Mouse (Mus musculus) hindbrain, embryonic 13.5 days (tissue): Measurements from ENCODE around the gene Srsf9. TPM values are rescaled to one million over a fixed set of nuclear protein-coding genes. Genes with fewer than 3 reads are reported as not detected.

ENCODE experiments used
- ATAC-seq: fragments of 200-750 bp; cut with Nextera tagmentation; 2 replicates; pipeline ENCODE4 v1.8.0; 2017; ENCODE audit warnings: moderate TSS enrichment; ENCODE audit not compliant: low FRiP score
- H3K27ac ChIP-seq: fragments of 300-500 bp; sonication (generic); 2 replicates; pipeline ENCODE4 v1.5.1; 2015; ENCODE audit warnings: inconsistent platforms, mild to moderate bottlenecking, moderate library complexity
- H3K27me3 ChIP-seq: fragments of 300-500 bp; sonication (generic); 2 replicates; pipeline ENCODE4 v1.6.1; 2015; ENCODE audit warnings: mild to moderate bottlenecking, inconsistent platforms
- H3K36me3 ChIP-seq: fragments of 300-500 bp; sonication (generic); 2 replicates; pipeline ENCODE4 v1.6.1; 2015; ENCODE audit warnings: mild to moderate bottlenecking, inconsistent platforms
- H3K4me1 ChIP-seq: fragments of 300-500 bp; sonication (generic); replicated peaks from 2 replicates; pipeline ENCODE4 v1.6.1; 2015; ENCODE audit warnings: inconsistent platforms
- H3K4me2 ChIP-seq: fragments of 300-500 bp; sonication (generic); 2 replicates; pipeline ENCODE4 v1.6.1; 2015; ENCODE audit warnings: inconsistent platforms, mild to moderate bottlenecking, moderate library complexity
- H3K4me3 ChIP-seq: fragments of 300-500 bp; sonication (generic); 2 replicates; pipeline ENCODE4 v1.5.1; 2015; ENCODE audit warnings: mild to moderate bottlenecking, inconsistent platforms
- H3K9ac ChIP-seq: fragments of 300-500 bp; sonication (generic); 2 replicates; pipeline ENCODE4 v1.6.1; 2015; ENCODE audit warnings: mild to moderate bottlenecking, inconsistent platforms
- H3K9me3 ChIP-seq: fragments of 300-500 bp; sonication (generic); 2 replicates; pipeline ENCODE4 v1.6.1; 2016; ENCODE audit warnings: inconsistent platforms
- WGBS: fragments of 180-500 bp; shearing (Covaris S2); methylation state at CpG from one replicate; pipeline ENCODE4 v1.1.7; 2015; 5-methylcytosine and 5-hydroxymethylcytosine counted together
- polyA plus RNA-seq: library from polyadenylated mRNA; unstranded; fragments of >200 nt; fragmentation: Nextera tagmentation; extraction: Ambion mirVana; gene quantifications from 2 replicates; pipeline ENCODE4 v1.2.1, GENCODE M21; 2015

Srsf9 gene
- polyA plus RNA-seq, 1 experiment from 2014 or later, result 181 TPM

DNA sequence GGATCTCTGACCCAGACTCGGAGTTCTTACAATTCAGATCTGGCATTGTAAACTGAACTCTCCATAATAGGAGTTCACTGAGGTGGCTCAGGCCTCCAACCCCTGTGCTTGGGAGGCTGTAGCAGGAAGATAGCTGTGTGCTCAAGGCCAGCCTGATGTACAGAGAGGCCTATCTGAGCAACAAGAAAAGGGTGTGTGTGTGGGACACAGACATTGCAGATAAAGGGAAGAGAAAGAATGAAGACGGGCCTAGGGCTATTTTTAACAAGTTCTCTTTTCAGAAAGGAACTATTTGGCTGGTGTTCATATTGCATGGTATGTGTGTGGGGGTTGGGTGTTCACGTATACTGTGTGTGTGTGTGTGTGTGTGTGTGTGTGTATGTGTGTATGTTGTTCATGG is 6.6 kb downstream of the Srsf9 start:
- Histone ChIP-seq H3K4me2 (no peak overlapping the region), H3K27ac (no peak overlapping the region), H3K27me3 (no peaks in the 10 kb centered on the region), H3K9ac (no peak overlapping the region), H3K36me3 (peaks cover 72% of the 10 kb centered on the region), H3K9me3 (no peaks in the 10 kb centered on the region), H3K4me1 (peaks cover 26% of the 10 kb centered on the region), H3K4me3 (no peak overlapping the region)
- no peak for ATAC-seq
- 89% methylated on average over 3 of the region's 3 CpGs for WGBS

DNA sequence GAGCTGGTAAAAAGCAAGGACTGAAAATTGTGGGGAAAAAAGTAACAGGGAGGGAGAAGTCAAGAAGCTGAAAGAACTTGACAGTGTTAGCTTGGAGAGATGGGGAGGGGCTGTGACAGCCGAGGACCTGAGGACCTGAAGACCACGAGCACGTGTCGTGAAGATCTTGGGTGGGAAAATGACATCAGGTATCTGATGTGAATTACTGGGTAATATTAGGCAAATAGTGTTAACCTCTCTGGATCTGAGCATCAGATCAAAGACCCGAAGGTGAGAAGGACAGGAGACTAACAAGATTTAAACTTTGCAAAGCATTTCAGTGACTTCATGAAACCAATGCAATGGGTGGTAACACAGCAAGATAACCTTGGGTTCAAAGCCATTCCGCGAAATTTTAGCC is 13.0 kb downstream of the Srsf9 start:
- Histone ChIP-seq H3K9me3 (no peaks in the 10 kb centered on the region), H3K4me1 (peaks cover 26% of the 10 kb centered on the region), H3K27me3 (no peaks in the 10 kb centered on the region), H3K9ac (peak overlapping the region; percentile 92), H3K36me3 (peaks cover 51% of the 10 kb centered on the region), H3K4me3 (peak overlapping the region; percentile 88), H3K4me2 (peak overlapping the region; percentile 77), H3K27ac (no peak overlapping the region)
- WGBS, result 36% methylated on average over 7 of the region's 7 CpGs
- no peak for ATAC-seq

DNA sequence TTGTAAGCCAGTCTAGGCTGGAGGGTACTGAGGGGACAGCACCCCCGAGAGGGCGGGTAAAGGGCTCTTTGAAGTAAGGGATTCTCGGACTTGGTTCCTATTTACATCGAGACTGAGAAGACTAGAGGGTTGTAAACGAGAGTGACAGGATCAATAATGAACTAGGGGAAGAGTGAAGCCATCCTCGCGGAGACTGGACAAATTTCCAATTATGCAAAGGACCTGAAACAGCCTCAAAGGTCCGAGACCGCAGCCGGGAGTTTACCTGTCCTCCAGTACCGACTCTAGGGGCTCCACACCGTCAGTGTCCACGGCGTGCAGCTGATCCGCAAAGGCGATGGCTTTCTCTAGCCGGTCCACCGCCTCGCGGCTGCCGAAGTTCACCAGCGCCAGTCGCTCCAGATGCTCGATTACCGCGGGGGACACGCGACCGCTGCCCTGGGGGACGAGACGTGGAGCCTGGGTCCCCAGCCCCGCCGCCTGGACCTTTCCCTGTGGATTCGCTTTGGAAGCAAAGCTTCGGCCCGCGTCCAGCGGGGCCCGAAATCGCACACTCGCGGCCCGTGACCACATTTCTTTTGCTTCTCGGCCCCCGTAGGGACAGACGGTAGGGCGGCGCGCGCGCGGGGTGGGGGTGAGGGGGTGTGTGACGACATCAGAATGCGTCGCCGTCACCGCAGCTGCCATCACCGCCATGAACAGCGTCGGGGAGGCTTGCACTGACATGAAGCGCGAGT is 13.8 kb downstream of the Srsf9 start, which contains the start of the genes Gatc and Triap1:
Gene Gatc (minus strand): TSS at position 602 of the 737 bp plus-strand sequence.
Gene Triap1 (plus strand): TSS at position 649 of the 737 bp plus-strand sequence.
- peaks cover 26% of the 10 kb centered on the region for H3K4me1 ChIP-seq
- H3K9me3 ChIP-seq, result no peaks in the 10 kb centered on the region
- peak within 1 kb of the TSS; percentile 88 for H3K4me3 ChIP-seq
- peak within 1 kb of the TSS; percentile 92 for H3K9ac ChIP-seq
- under 1% methylated on average over 62 of the region's 62 CpGs for WGBS
- peak within 1 kb of the TSS; percentile 77 for H3K4me2 ChIP-seq
- H3K27me3 ChIP-seq, result no peaks in the 10 kb centered on the region
- peak; percentile 88 for ATAC-seq
- H3K36me3 ChIP-seq, result peaks cover 51% of the 10 kb centered on the region
- peak within 1 kb of the TSS; percentile 93 for H3K27ac ChIP-seq

DNA sequence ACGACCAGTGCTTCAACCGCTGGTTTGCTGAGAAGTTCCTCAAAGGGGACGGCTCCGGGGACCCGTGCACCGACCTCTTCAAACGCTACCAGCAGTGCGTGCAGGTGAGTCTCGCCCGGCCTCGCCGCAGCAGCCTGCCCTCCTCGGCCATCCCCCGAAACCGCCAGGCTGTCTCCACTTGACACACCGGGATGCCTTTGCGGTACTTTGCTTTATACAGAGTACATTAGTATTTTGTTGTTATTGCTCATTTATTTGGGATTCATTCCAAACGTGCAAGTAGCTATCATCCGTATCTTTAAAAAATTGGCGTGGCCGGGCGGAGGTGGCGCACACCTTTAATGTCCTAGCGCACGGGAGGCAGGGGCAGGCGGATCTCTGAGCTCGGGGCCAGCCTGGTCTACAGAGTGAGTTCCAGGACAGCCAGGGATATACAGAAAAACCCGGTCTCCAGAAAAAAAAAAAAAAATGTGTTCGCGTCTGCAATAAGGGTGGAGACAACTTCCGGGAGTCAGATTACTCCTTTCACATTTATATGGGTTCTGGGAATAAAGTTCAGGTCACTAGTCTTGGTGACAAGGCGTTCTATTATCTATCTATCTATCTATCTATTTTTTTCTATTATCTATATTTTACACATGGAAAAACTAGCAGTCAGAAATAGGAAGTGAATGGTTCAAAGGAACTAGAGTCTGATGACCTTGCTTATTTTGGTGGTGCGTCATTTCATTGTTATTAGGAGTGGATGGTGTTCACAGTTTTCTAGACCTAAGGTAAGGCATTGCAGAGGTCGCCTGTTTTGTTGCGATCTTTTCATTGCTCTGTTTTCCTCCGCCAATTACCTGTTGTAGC is 14.6 kb downstream of the Srsf9 start:
- Histone ChIP-seq H3K9ac (peak overlapping the region; percentile 92), H3K4me1 (peaks cover 29% of the 10 kb centered on the region), H3K4me3 (peak overlapping the region; percentile 88), H3K36me3 (peaks cover 51% of the 10 kb centered on the region), H3K27me3 (no peaks in the 10 kb centered on the region), H3K4me2 (peak overlapping the region; percentile 77), H3K9me3 (no peaks in the 10 kb centered on the region), H3K27ac (peak overlapping the region; percentile 93)
- ATAC-seq, result 0 out of 2 replicates have a peak, but pooled peaks have one; percentile 12
- 13% methylated on average over 36 of the region's 36 CpGs for WGBS

DNA sequence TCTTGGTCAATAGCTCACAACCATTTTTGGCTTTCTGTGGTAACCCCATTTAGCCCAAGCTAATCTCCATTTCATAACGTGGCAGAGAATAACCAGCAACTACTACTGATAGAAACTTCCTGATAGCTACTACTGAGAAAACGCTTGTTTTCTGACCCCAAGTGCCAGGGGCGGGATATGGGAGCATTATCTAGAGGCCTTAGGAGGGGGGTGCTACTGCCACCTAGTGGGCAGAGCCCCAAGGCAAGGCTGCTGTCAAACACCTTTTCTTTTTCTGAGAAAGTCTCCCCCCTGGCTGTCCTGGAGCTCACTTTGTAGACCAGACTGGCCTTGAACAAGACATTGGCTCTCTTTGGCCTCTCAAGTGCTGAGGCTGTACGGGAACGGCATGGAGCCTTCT is 20.6 kb downstream of the Srsf9 start:
- WGBS, result 3% methylated on average over 5 of the region's 5 CpGs
- Histone ChIP-seq H3K4me3 (peak overlapping the region; percentile 87), H3K4me1 (peaks cover 29% of the 10 kb centered on the region), H3K9ac (peak overlapping the region; percentile 93), H3K4me2 (peak overlapping the region; percentile 99), H3K9me3 (no peaks in the 10 kb centered on the region), H3K27me3 (no peaks in the 10 kb centered on the region), H3K27ac (0 out of 2 replicates have a peak overlapping the region, but pooled peaks have one; percentile 18), H3K36me3 (peaks cover 43% of the 10 kb centered on the region)
- ATAC-seq, result no peak

DNA sequence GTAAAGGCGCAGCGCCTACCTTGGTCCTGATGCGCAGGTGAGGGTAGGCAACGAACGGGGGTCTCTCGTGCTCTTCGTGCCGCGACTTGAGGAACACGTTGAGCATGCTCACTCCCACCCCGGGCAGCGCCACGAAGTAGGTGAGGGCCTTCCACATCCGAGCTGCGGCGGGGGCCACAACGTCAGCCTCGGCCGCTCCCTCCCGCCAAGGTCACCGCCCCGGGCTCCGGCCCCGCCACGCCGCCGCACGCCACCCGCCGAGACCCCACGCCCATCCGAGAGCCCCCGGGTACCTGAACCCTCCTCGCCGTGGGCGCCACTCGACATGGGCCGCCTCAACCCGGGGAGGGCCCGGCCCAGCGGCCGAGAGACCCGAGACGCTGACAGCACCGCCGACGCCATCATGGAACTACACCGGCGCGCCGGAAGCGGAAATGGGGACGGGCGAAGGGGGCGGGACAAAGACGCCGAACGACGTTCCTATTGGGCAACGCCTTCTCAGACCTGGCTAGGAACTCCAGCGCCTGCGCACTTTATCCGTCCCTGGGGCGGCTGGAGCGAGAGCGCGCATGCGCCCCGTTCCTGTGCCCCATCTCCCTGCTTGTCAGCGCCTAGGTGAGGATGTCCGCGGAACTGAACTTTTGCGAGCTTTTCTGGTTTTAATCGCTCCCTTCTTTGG is 21.7 kb downstream of the Srsf9 start, which contains the start of gene Cox6a1:
Gene Cox6a1 (minus strand): TSS at position 436 of the 679 bp plus-strand sequence.
- under 1% methylated on average over 69 of the region's 74 CpGs for WGBS
- ATAC-seq, result peak; percentile 92
- no peaks in the 10 kb centered on the region for H3K9me3 ChIP-seq
- H3K4me3 ChIP-seq, result peak within 1 kb of the TSS; percentile 87
- H3K36me3 ChIP-seq, result peaks cover 32% of the 10 kb centered on the region
- peak within 1 kb of the TSS; percentile 87 for H3K27ac ChIP-seq
- peaks cover 26% of the 10 kb centered on the region for H3K4me1 ChIP-seq
- peak within 1 kb of the TSS; percentile 93 for H3K9ac ChIP-seq
- no peaks in the 10 kb centered on the region for H3K27me3 ChIP-seq
- peak within 1 kb of the TSS; percentile 99 for H3K4me2 ChIP-seq

DNA sequence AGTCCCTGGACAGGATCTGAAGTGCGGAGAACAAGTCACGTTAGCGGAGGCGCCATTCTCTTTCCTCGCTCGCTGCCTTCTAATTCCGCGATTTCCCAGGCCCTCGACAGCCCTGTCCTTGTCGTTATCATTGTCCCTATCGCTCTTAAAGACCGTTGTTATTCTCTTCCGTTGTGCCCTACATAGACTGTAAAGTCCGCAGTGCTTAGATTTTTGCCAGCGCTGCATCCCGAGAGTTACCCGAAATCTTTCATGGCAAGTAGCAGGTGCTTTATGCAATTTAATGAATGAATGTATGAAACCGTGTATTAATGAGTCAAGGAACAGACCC is 22.2 kb downstream of the Srsf9 start:
- Histone ChIP-seq H3K27ac (peak overlapping the region; percentile 87), H3K4me1 (peaks cover 26% of the 10 kb centered on the region), H3K9me3 (no peaks in the 10 kb centered on the region), H3K4me3 (peak overlapping the region; percentile 87), H3K27me3 (no peaks in the 10 kb centered on the region), H3K36me3 (peaks cover 27% of the 10 kb centered on the region), H3K9ac (peak overlapping the region; percentile 79), H3K4me2 (peak overlapping the region; percentile 76)
- peak; percentile 60 for ATAC-seq
- WGBS, result 1% methylated on average over 18 of the region's 18 CpGs

DNA sequence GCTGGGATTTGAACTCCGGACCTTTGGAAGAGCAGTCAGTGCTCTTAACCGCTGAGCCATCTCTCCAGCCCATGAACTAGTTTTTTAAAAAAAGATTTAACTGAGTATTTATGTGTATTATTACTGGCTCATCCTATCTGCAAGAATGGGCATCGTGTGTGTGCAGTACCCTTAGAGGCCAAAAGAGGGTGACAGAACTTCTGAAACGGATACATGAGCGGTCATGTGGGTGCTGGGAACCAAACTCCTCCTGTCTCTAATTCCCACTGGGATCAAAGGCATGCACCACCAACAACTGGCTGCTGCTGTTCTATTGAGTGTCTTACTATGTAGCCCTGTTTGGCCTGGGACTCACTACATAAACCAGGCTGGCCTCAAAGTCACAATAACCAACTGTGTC is 24.4 kb downstream of the Srsf9 start:
- no peaks in the 10 kb centered on the region for H3K9me3 ChIP-seq
- no peak overlapping the region for H3K27ac ChIP-seq
- 0 out of 2 replicates have a peak, but pooled peaks cover 5% of the 10 kb centered on the region for H3K36me3 ChIP-seq
- H3K4me1 ChIP-seq, result peaks cover 24% of the 10 kb centered on the region
- no peak overlapping the region for H3K4me3 ChIP-seq
- no peak overlapping the region for H3K9ac ChIP-seq
- no peak for ATAC-seq
- WGBS, result 85% methylated on average over 5 of the region's 5 CpGs
- H3K4me2 ChIP-seq, result no peak overlapping the region
- no peaks in the 10 kb centered on the region for H3K27me3 ChIP-seq

DNA sequence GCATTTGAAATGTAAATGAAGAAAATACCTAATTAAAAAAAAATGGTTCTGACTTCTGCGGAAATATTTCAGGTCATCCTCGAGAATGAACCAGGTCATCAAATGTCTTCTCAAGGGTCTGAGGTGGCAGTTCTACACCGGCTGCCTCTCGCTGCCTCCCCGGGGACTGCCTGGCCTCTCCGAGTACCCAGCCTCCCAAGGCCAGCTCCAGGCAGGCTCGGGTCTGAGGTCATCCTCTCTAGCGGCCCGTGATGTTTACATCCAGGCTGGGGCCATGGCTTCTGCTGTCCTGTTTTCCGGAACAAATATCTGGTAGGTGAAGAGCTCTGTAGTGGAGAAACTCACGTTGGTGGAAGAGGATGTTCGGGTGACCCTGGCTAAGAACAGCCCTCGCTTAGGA is 28.1 kb downstream of the Srsf9 start:
- no peak for ATAC-seq
- H3K4me3 ChIP-seq, result no peak overlapping the region
- 0 out of 2 replicates have a peak, but pooled peaks cover 3% of the 10 kb centered on the region for H3K4me1 ChIP-seq
- no peaks in the 10 kb centered on the region for H3K36me3 ChIP-seq
- H3K27me3 ChIP-seq, result no peaks in the 10 kb centered on the region
- H3K9ac ChIP-seq, result no peak overlapping the region
- H3K4me2 ChIP-seq, result no peak overlapping the region
- no peaks in the 10 kb centered on the region for H3K9me3 ChIP-seq
- 61% methylated on average over 13 of the region's 13 CpGs for WGBS
- H3K27ac ChIP-seq, result no peak overlapping the region

DNA sequence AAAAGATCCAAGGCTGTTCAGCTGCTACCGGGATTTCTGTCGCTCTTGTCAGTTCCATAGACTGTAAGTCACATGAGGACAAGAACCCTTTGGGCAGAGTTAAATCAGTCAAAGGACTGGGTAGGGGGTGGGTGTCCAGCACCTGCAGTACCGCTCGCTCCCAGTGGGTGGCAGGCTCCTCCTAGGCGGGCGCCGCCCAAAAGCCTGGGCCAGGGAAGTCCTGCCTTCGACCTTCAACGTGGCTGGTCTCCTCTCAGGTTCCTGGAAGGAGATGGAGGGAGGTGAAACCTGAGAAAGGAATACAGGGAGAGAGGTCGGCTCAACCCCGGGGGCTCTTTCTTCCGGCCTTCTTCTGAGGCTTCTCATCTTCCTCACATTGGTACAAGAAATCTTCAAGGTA is 31.9 kb downstream of the Srsf9 start:
- H3K4me2 ChIP-seq, result no peak overlapping the region
- ATAC-seq, result no peak
- no peaks in the 10 kb centered on the region for H3K36me3 ChIP-seq
- H3K9ac ChIP-seq, result no peak overlapping the region
- 7% methylated on average over 12 of the region's 12 CpGs for WGBS
- H3K4me1 ChIP-seq, result peaks cover 10% of the 10 kb centered on the region
- H3K27me3 ChIP-seq, result no peaks in the 10 kb centered on the region
- H3K9me3 ChIP-seq, result no peaks in the 10 kb centered on the region
- H3K27ac ChIP-seq, result no peak overlapping the region
- no peak overlapping the region for H3K4me3 ChIP-seq

DNA sequence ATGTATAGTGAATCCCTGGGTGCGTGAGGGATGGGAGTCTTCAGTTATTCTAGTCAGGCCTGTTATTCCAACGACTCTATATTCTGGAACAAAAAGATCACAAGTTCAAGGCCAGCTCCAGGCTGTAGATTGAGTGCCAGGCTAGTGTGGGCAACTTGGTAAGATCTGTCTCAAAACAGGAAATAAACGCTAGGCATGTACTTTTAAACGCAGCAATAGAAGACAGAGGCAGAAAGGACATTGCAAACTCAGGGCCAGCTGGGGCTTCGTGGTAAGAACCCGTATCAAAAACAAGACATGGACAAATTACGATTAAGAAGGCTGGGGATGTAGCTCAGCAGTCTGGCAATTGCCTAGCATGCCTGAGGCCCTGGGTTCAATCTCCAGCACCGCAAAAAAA is 32.5 kb downstream of the Srsf9 start:
- Histone ChIP-seq H3K27ac (no peak overlapping the region), H3K4me1 (peaks cover 10% of the 10 kb centered on the region), H3K9ac (no peak overlapping the region), H3K9me3 (no peaks in the 10 kb centered on the region), H3K36me3 (no peaks in the 10 kb centered on the region), H3K27me3 (no peaks in the 10 kb centered on the region), H3K4me2 (no peak overlapping the region), H3K4me3 (no peak overlapping the region)
- no peak for ATAC-seq
- 83% methylated on average over 8 of the region's 8 CpGs for WGBS

DNA sequence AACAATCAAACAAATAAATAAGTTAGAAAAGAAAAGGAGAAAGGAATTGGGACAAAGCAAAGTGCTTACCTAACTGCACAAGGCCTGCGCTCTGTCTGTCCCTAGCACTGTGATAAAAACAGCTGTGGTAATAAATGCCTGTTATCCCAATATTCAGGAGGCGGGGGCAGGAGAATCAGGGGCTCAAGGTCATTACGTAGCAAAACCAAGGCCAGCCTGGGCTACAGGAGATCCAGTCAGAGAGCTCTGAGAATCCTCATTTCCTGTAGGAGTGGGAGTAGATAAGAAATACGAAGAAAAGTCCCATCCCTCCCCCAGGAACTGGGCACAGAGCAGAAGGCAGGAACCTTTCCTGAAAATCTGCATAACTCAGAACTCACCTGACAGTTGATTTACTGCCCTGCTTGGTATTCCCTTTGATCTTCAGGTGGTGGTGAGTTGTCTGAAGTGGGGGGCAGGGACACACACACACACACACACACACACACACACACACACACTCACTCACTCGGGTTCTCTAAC is 32.9 kb downstream of the Srsf9 start:
- Histone ChIP-seq H3K4me2 (no peak overlapping the region), H3K27ac (no peak overlapping the region), H3K36me3 (no peaks in the 10 kb centered on the region), H3K4me1 (peaks cover 10% of the 10 kb centered on the region), H3K9ac (no peak overlapping the region), H3K27me3 (no peaks in the 10 kb centered on the region), H3K9me3 (no peaks in the 10 kb centered on the region), H3K4me3 (no peak overlapping the region)
- no peak for ATAC-seq
- WGBS, result 66% methylated on average over 5 of the region's 5 CpGs
